Mouse (Mus musculus): ENCODE measurements around the gene Cope. TPM values are rescaled to one million over a fixed set of nuclear protein-coding genes. Genes with fewer than 3 reads are reported as not detected.

Cope gene
- total RNA-seq, 2 experiments from 2014 or later: 124 to 134 TPM

Other genes starting within 250 kb of the Cope start
- gene Tm6sf2, start 229.6 kb upstream of the Cope start, total RNA-seq (2021): 1 to 10 TPM; 1.4 TPM
- 1 to 10 TPM; 3.0 to 6.5 TPM for gene Hapln4, start 219.1 kb upstream of the Cope start, total RNA-seq (2021)
- 100 to 1,000 TPM; 392 to 416 TPM for gene Ncan, start 181.6 kb upstream of the Cope start, total RNA-seq (2021)
- 10 to 100 TPM; 32.7 to 33.6 TPM for gene Nr2c2ap, start 171.2 kb upstream of the Cope start, total RNA-seq (2021)
- gene Rfxank, start 163.4 kb upstream of the Cope start, total RNA-seq (2021): 10 to 100 TPM in 1 of 2 experiments, 1 to 10 TPM in 1; 8.3 to 10.9 TPM
- gene Borcs8, start 163.0 kb upstream of the Cope start, total RNA-seq (2021): 10 to 100 TPM; 40.7 to 42.3 TPM
- under 1 TPM in 1 of 2 experiments, not detected in 1; 0.59 TPM for gene Mef2b, start 162.8 kb upstream of the Cope start, total RNA-seq (2021)
- 10 to 100 TPM; 49.0 to 55.7 TPM for gene Tmem161a, start 130.2 kb upstream of the Cope start, total RNA-seq (2021)
- gene Slc25a42, start 90.2 kb upstream of the Cope start, total RNA-seq (2021): 10 to 100 TPM; 26.1 to 26.6 TPM
- 100 to 1,000 TPM; 134 to 140 TPM for gene Sugp2, start 68.3 kb upstream of the Cope start, total RNA-seq (2021)
- gene Armc6, start 68.1 kb upstream of the Cope start, total RNA-seq (2021): 10 to 100 TPM; 84.6 to 85.4 TPM
- 1 to 10 TPM; 7.9 to 9.4 TPM for gene Homer3, start 19.7 kb upstream of the Cope start, total RNA-seq (2021)
- gene Ddx49, start within 50 bp of the Cope start, total RNA-seq (2021): 10 to 100 TPM; 64.9 to 65.2 TPM
- 10 to 100 TPM; 97.9 to 98.4 TPM for gene Cers1, start 13.3 kb downstream of the Cope start, total RNA-seq (2021)
- 10 to 100 TPM in 1 of 2 experiments, 1 to 10 TPM in 1; 6.6 to 13.0 TPM for gene Gdf1, start 27.3 kb downstream of the Cope start, total RNA-seq (2021)
- 10 to 100 TPM; 46.9 to 48.1 TPM for gene Upf1, start 50.8 kb downstream of the Cope start, total RNA-seq (2021)
- gene Comp, start 71.0 kb downstream of the Cope start, total RNA-seq (2021): under 1 TPM in 1 of 2 experiments, not detected in 1; 0.14 TPM
- 100 to 1,000 TPM in 1 of 2 experiments, 10 to 100 TPM in 1; 98.8 to 105 TPM for gene Crtc1, start 137.1 kb downstream of the Cope start, total RNA-seq (2021)
- gene Klhl26, start 174.4 kb downstream of the Cope start, total RNA-seq (2021): 10 to 100 TPM; 33.1 to 33.8 TPM
- 100 to 1,000 TPM; 146 to 159 TPM for gene Tmem59l, start 184.8 kb downstream of the Cope start, total RNA-seq (2021)
- gene Crlf1, start 190.6 kb downstream of the Cope start, total RNA-seq (2021): 1 to 10 TPM; 7.0 to 9.5 TPM
- gene Rex1bd, start 204.2 kb downstream of the Cope start, total RNA-seq (2021): 100 to 1,000 TPM in 1 of 2 experiments, 10 to 100 TPM in 1; 95.1 to 106 TPM
- gene Uba52, start 208.3 kb downstream of the Cope start, total RNA-seq (2021): 1,000 to 10,000 TPM in 1 of 2 experiments, 100 to 1,000 TPM in 1; 991 to 1,007 TPM
- gene Fkbp8, start 225.2 kb downstream of the Cope start, total RNA-seq (2021): 100 to 1,000 TPM; 361 to 375 TPM
- gene Kxd1, start 225.4 kb downstream of the Cope start, total RNA-seq (2021): 10 to 100 TPM; 37.5 to 41.2 TPM
- gene Ell, start 236.9 kb downstream of the Cope start, total RNA-seq (2021): 10 to 100 TPM; 15.1 to 18.5 TPM

Measured in left cerebral cortex, postnatal 10 days (tissue).